Mouse (Mus musculus): ENCODE measurements around the gene Mei4.

Gene Mei4

DNA sequence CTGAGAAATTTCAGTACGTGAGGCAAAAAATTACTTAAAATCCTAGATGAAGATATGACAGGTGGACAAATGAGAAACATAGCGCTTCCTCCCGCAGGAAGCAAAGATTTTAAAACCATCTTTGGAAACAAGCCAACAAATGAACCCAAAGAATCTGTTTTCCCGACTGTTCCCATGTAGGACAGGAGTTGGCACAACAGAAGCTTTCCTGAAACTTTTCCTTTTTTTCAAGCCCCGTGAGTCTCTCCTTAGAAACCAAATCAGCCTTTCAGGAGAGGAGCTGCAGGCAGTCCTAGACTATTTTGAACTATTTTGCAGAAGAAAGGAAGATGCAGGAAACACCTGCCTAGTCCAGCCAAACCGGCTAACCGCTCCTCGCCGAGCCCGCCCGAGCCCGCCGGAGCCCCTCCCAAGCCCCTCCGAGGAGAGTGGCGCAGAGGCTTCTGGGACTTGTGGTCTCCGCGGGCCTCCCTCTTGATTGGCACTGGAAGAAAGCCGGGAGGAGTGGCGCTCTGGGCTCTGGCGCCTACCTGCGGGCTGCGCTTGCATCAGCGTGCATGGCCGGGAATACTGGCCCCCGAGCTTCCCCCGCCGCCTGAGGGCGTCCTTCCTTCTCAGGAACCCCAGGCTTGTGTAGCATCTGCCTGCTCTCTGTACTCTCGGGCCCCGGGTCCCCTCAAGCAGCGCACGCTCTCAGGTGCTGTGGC is at the start of gene Mei4:
Gene Mei4 (plus strand): TSS at position 490 of the 707 bp plus-strand sequence.
- peak; percentile 93 for DNase-seq

DNA sequence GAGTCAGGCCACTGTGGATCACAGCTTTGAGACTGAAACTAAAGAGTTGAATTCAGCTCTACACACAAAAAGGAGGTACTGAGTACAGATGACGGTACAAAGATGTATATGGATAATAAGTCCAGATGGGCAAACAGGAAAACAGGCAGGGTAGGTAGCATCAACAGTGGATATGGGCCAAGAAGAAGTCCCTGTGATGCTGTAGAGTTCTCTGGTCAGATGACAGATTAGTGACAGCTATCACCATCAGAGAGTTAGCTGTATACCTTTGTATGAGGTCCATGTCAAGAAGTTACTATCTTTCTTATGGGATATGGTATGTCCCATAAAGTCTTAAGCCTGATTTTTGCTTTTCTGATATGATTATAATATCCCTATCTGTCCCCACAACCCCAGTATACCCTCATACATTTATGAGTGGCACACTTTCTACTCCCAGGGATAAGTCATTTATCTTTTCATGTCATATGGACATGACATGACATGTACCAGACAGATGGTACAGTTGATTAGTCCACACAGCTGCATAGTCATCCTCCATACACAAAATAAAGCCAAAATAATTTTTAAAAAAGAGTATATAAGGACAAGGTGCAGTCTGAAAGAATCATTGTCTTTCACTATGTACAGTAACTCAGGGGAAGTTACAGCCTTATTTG is 43.6 kb upstream of the Mei4 start:
- DNase-seq = no peak

DNA sequence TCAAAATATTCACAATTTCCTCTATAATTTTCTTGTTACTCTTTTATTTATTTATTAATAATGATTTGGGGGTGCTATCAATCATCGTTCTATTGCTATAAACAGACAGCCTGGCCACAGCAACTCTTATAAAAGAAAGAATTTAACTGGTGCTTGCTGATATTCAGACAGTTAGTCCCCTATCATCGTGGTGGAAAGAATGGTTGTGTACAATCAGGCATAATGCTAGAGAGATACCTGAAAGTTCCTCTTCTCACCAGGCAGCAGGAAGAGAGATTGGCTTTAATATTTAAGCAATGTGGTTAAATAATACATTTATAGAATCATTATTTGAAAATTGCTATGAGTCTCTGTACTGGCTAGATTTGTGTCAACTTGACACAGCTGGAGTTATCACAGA is 35.9 kb upstream of the Mei4 start:
- DNase-seq = no peak

DNA sequence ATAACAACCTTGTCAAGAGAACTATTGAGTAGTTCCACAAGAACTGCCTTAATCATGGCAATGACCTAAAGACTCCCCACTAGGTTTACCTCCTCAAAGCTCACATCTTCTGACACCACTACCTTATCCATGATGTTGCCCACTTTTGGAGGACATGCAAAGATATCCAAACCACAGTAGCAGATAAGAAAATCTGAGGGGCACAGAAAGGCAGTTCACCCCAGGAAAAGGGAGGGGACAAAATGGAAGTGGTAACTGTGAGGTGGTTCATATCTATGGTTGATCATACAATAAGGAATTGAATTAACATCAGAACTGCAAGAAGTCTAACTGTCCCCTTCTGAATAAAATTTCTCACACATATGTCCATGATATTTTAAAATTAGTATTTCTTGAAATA is 29.4 kb upstream of the Mei4 start:
- no peak for DNase-seq

DNA sequence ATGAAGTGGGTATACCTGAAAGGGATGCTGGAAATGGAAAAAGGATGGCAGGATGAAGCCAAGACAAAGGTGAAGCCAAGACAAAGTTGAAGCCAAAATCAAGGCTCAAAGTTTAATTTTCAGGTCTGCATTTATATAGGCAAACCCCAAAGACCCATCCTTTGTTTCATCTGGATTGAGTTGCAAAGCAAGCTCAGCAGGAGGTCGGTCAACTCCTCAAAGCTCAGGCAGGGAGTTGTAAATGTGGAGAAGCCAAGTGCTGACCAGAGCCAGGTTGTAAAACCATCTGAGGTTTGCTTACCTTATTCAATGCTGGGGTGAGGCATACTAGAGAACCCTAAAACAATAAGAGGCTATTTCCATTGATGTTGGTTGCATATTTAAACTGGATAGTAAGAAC is 4.6 kb upstream of the Mei4 start:
- DNase-seq = no peak

DNA sequence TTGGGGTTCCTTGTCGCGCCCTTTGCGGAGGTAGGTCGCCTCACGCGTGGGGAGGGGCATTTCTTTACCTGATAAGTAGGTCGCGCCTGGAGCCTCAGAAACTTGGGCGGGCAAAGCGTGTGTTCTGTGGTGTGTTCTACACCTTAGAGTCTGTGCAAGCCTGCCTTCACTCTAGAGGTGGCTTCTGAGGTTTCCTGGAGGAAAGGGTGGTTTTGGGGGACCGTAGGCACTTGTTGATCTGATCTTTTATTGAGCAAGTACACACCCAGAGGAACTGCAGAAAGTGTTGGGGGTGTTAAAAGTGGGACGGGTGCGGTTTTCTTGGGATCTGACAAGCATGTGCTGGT is 391 bp downstream of the Mei4 start:
- DNase-seq = no peak

DNA sequence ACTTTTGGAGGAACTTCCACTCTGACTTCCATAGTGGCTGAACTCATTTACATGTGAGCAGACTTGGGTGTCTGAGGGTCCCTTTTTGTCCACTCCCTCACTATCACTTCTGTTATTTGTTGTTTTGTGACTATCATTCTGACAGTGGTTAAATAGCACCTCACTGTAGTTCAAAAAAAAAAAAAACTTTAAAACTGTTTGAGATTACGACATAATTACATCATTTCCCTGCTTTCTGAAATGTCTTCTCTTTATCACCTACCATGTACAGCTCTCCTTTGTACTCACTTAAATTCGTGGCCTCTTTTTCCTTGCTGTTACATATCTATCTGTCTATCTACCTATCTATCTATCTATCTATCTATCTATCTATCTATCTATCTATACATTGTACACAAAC is 2.6 kb downstream of the Mei4 start:
- DNase-seq = no peak

DNA sequence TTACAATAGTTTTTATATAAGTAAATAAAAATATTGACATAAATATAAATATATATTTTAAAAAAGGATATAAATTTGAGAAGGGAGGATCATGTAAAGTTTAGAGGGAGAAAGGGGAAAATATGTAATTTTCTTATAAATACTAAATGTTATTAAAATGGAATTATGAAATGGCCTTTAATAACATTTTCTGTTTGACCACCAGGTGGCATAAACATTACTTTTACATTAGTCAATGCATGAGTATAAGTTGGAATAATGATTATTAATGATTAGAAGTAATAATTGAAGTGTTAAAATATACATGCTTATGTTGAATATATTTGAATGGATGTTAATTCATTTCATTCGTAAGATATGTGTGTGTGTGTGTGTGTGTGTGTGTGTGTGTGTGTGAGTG is 58.0 kb downstream of the Mei4 start:
- no peak for DNase-seq

DNA sequence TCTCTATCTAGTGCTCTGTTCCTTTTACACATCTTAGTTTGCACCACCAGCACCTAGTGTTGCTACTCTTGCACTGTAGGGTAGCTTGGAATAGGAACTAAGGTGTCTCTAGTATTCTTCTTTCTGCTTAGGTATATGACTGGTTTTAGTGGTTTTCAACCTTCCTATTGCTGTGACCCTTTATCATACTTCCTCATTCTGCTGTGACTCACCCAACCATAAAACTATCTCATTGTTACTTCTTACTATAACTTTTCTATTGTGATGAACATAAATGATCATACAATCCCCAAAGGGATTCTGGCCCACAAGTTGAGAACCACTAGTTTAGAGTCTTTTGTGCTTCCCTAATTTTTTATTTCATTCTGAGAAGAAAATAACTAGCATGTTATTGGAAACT is 61.3 kb downstream of the Mei4 start:
- DNase-seq = no peak

DNA sequence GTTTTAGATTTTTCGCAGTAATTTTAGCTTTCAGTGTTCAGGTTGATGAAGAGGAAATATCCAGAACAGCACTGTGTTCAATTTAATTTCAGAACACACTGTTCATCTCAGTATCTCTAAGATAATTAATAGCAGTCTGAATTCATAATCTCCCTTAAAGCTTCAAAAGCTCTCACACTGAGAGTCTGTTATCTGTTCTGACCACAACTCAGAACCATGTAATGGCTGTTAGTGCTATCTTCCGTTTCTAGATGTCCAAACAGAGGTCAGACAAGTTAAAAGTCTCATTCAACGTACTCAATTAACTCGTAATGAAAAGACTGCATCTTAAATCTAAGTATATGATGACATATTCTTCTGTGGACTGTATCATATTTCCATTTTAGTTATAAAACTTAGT is 77.1 kb downstream of the Mei4 start:
- no peak for DNase-seq

DNA sequence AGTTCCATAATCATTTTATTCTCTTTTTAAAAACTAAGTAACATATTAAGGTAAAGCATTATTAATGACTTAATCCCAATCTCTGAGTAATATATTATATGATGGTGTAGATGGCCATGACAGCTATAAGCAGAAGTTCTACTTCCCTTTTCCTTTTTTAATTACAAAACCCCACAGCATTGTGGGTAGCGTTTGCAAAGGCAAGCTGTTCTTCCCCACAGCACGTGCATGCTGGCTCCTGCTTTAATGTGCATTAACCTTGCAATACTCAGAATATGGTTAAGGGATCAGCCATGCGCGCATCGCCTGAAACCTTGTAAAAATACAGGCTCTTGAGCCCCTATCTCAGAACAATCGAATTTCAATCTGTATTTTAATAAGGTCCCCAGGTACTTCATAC is 82.2 kb downstream of the Mei4 start:
- no peak for DNase-seq

DNA sequence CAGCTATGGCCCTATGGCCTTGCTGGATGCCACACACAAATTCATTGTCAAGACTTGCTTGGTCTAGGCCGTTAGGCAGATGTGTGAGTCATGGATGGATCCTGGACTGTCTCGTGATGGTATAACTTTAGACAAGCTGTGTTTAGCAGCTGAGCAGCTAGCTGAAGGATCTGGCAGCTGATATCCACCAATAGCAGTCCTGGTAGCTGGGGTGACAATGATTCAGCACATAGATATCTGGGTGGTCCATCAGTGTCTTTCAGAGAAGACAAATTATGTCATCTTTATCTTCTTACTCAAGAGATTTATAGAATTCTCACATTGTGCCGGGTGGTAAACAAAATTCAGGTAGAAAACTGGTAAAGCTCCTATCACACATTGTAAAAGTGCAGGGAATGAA is 93.4 kb downstream of the Mei4 start:
- DNase-seq = no peak

DNA sequence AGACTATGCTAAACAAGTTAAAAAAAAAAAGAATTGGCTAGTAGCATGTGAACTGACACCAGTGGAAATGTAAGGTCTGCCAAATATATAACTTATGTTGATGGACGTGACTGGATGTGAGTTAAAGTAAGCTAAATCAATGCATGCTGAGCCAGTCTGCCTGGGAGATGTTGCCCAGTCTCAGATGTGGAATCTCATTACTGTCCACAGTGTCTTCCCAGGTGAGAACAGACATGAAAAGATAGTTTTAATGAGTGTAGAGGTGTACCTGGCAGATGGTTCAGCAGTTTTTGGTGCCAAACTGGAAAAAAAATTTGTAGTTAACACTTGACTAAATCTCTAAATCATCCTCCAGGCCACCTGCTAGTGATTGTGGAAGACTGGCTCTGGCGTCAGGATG is 94.4 kb downstream of the Mei4 start:
- no peak for DNase-seq

DNA sequence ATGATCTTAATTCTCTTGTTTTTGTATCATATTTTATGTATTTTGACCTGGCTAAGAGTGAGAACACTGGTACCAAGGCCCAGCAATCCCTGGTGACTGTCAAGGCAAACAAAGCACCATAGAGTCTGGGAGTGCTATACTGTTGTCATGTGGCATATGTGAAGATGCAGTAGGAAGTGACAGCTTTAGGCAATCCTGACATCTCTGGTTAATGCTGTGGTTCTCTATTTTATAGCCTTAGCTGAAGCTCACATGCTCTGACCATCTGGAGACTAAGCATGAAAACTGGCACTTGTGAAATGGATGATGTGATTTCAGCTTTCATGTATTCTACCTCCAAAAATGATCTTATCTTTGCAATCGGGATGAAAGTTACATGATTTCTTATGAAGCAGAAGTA is 103.3 kb downstream of the Mei4 start:
- peak; percentile 1 for DNase-seq

DNA sequence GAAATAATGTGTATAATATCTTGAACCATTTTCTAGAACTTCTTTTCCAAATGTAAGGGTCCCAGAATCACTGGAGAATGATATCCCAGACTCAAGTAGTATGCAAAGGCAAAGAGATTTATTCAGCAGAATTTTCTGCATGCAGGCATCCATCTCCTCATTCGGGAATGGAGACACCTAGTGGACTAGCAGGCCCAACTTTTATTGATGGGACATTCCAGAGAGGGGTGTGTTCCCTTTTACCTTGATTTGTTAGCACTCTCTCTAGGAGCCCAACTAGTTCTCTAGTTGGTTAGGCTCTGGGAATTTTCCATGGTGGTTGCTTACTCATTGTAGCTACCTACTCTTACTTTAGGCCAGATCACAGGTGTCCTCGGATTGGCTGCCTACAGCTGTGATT is 105.5 kb downstream of the Mei4 start:
- DNase-seq = no peak

DNA sequence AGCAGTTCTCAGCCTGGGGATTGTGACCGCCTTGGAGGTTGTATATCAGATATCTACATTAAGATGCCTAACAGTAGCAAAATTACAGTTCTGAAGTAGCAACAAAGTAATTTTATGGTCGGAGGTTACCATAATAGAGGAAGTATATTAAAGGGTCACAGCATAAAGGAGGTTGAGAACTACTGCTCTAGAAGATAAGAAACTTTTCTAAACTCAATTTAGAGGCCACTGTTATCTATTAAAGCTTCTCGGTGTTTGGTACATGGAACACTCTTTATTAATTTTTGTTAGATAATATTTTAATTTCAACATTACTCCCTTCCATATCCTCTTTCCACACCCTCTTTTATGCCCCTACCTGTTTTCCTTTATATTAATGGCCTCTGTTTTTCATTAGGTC is 119.0 kb downstream of the Mei4 start:
- DNase-seq = no peak

DNA sequence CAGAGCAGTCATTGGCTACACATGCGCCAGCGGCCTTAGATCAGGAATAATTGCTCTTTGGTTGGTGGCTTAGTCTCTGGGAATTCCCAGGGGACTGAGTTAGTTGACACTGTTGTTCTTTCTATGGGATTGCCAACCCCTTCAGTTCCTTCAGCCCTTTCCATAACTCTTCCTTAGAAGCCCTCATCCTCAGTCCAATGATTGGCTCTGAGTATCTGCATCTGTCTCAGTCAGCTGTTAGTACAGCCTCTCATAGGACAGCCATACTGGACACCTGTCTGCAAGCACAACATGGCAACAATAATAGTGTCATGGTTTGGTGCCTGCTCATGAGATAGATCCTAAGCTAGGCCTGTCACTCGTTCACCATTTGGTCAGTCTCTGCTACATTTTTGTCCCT is 149.5 kb downstream of the Mei4 start:
- DNase-seq = no peak

DNA sequence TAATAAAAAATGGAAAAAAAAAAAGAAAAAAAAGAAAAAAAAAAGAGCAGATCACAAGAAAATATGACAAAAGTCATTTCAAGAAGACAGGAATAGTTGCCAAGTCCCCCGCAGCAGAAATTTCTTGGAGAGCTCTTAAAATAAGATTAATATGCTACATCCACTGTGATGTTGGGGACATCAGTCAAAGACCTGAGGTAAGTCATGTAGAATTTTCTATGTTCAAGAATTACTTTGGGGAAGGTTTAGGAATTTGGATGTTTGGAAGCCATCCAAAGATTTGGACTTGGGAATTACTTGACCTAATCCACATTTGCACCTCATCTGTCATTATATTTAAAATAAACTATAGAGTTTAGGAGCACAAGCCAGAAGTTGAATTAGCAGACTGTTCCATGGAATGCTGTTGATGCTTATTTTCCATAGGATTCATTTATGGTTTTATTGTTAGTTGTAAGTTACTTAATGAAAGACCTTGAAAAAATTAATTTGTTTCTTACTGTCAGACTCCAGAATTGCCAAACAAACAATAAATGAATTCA is 179.1 kb downstream of the Mei4 start:
- no peak for DNase-seq

DNA sequence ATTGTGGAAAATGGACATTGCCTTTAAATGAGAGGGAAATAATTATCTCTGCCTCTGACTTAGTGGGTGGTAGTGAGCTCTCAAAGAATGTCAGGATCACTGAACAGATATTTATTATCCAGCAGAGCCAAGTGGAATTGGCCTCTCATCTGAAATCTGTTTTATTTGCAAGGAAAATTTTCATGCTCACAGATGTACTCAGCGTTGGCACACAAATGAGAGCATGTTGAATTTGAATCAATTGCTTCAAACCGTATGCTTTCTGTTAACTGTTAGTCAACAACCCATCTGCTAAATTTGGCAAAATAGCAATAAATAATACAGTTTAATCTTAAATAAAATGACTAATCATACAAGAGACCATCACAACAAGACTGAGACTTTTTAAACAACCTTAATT is 181.0 kb downstream of the Mei4 start:
- no peak for DNase-seq

DNA sequence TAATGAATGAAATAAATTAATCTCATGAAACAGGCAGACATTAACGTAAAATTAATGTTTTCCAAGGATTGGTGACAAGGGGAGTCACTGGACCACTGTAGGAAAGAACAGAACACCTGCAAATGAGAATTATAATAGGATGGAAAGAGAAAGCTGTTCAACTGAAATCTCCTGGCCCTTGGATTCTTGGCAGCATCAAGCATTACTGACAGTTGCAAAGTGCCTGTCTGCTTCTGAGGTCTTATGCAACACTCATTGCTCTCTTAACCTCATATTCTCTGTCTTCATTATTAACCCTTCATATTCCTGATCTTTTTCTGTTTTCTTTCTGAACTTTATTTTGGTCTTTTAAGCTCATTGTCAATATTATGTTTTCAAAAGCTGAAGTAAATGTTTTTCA is 210.4 kb downstream of the Mei4 start:
- no peak for DNase-seq

DNA sequence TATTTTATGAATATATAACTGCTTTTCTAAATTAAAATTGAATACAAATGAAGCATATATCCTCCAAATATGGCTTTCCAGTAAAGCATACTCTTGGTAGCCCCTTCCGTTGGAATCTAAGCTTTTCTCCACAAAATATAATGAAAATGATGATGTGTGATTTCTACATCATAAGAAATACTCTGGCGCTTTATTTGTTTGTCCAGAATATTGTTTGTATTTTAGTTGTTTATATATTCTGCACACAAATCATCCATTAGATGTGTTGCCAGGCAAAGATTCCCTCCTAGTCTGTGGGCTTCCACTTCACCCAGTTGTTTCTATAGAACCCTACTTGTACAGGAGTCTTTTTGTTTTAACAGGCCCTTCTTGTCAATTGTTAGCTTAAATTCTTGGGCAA is 211.8 kb downstream of the Mei4 start:
- DNase-seq = no peak

DNA sequence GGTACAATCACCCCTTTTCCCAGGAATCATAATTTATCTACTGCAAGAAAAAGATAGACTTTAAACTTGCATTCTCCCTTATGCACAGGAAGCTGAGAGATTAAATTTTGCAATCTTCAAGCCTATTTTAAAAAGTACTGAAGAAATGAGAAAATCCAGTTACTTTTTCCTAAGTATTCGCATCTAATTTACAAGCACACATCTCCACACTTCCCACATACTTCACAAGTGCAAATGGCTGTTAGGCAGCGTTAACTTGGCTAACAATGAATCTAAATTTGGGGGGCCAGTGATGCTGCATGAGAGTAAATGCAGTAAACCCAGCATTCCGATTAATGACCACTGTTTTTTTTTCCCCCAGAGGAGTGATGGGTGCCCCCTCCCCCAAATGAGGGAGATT is 232.9 kb downstream of the Mei4 start:
- no peak for DNase-seq

DNA sequence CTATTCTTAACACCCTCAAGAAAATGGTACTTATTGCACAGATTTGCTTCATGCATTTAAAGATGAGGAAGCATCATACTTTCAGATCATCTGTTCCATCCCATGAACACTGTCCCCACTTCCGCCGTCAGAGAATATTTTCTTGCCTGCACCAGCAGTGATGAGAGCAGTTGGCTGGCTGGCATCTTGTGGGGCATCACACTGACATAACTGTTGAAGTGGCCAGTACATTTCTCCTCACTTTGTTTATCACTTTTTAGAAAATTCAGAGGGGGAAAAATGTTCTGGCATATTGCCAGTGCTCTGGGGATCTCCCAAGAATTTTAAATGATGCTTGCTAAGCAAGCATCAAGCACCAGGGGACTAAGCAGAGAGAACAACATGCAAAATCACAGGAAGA is 251.4 kb downstream of the Mei4 start:
- DNase-seq = peak; percentile 13

DNA sequence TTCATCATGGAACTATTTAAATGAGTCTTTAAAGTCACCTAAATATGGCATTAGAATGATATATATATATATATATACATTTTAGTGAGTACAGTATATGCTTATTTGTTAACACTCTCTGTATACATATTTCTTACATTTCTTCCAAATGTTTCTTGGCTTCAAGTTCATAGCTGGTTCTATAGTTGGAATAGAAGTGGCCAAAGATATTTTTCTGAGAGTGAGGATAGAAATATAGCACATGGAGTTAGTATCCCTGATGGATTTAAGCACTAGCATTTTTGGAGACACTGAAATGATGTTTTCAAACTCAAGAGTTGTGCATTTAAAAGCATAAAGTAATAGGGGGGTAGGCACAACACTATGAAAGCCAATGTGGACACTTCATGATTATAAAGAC is 272.6 kb downstream of the Mei4 start:
- DNase-seq = no peak

DNA sequence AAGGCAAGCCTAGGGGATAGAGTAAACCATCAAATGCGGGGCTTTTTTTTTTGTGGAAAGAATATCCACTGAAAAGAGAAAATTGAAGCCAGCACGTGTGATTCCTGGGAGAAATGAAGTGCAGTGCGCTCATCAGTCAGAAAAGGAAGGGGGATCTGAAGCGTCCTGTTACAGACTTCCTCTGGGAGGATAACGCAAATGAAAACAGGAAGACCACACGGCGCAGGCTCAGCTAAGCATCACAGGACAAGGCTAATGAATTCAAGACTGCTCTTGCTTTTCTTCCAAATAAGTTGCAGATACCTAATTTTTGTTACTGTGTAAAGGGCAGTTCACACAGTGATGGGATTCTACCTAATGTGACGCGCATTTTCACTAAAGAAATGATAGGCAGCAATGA is 296.7 kb downstream of the Mei4 start:
- no peak for DNase-seq
